Mouse (Mus musculus) lung, postnatal 25 days (tissue): Measurements from ENCODE around the gene Btnl4.

Source experiments
- DNase-seq: peaks from one replicate; pipeline ENCODE4 v3.0.0; 2022; ENCODE audit warnings: low spot score

The Btnl4 gene

GRCm38 (mm10) chr17:34437120-34437519 lies 40.0 kb downstream of the Btnl4 start:
- DNase-seq = peak; percentile 4

GRCm38 (mm10) chr17:34427597-34427996 lies 49.5 kb downstream of the Btnl4 start:
- DNase-seq = no peak

- no peak for DNase-seq
Measured at GRCm38 (mm10) chr17:34420014-34420413, 57.1 kb downstream of the Btnl4 start.
